Comparison of ENCODE assay signal across 7 mouse cellular contexts in the genomic region with DNA sequence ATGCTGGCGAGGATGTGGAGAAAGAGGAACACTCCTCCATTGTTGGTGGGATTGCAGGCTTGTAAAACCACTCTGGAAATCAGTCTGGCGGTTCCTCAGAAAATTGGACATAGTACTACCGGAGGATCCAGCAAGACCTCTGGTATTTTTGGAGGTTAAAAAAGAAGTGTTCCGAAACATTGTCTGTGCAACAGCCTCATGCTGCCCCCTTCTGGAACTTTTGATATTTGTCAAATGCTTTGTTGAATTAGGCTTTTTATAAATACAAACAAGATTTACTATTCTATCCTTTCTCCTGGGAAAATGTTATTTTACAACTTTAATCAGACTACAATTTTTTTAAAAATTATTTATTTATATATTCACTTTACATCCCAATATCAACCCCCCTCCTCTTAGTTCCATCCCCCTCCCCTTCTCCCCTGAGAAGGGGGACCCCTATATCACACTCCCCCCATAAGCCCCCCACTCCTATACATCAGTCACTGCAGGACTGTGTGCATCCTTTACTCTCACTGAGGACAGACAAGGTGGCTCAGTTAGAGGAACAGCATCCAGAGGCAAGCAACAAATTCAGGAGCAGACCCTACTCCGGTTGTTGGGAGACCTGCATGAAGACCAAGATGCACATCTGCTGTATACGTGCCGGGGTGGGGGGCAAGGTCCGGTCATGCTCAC. TPM values are rescaled to one million over a fixed set of nuclear protein-coding genes. Genes with fewer than 3 reads are reported as not detected.
DNase-seq lines count a peak whose midpoint lies in the region; TF ChIP-seq lines count a peak whose summit lies in the region.

No protein-coding gene starts in this region.

- no peak overlapping the region for H3K27ac ChIP-seq in kidney, adult 2 months (ENCODE audit: insufficient read depth, low read depth, low read length)

- WGBS in kidney, adult 2 months = 67% methylated on average over 7 of the region's 8 CpGs

- peak; percentile 46 for DNase-seq in kidney, adult 2 months
- no peak for DNase-seq in kidney, adult 11 months
- DNase-seq in 416B (ENCODE audit: low read depth) (peak; percentile 59), MN1 (ENCODE audit: low spot score) (peak; percentile 50)
- DNase-seq in embryo, embryonic 11.5 days (ENCODE audit: low read depth, low spot score) = peak; percentile 19
- peak; percentile 3 for DNase-seq in splenic B cell, adult 2 months (ENCODE audit: low read depth, low spot score)
- no peak for DNase-seq in thymus, postnatal 10 days (ENCODE audit: low spot score in 2 of 2)

- no peak for TF ChIP-seq POLR2A in kidney, adult 2 months (IDR thresholded peaks at IDR 0.05; ENCODE audit: low read depth, low read length)

- H3K4me1 ChIP-seq in kidney, adult 2 months (ENCODE audit: control insufficient read depth, insufficient read depth, low read length) = no peaks in the 10 kb centered on the region

- no peak overlapping the region for H3K4me3 ChIP-seq in kidney, adult 2 months (ENCODE audit: insufficient read depth, low read depth, low read length)

- H3K36me3 ChIP-seq in kidney, adult 2 months (ENCODE audit: control insufficient read depth, insufficient read depth, low read length) = no peaks in the 10 kb centered on the region
- no peaks in the 10 kb centered on the region for H3K36me3 ChIP-seq in splenic B cell, adult 2 months (ENCODE audit: control insufficient read depth, insufficient read depth, low read length, poor library complexity, severe bottlenecking)

- H3K27me3 ChIP-seq in kidney, adult 2 months (replicated peaks; ENCODE audit: control insufficient read depth, insufficient read depth, low read length) = no peaks in the 10 kb centered on the region
- no peaks in the 10 kb centered on the region for H3K27me3 ChIP-seq in splenic B cell, adult 2 months (ENCODE audit: control insufficient read depth, insufficient read depth, low read length, poor library complexity, severe bottlenecking)

- TF ChIP-seq CTCF in kidney, adult 2 months (conservative IDR thresholded peaks at IDR 0.05; ENCODE audit: insufficient read depth, insufficient read length, low read depth, low read length) = no peak

RNA-seq across cellular contexts. Expression of gene Sptssb, which starts 38.3 kb away (rescaled TPM):
- 12.0 and 14.5 TPM in 2 replicates for polyA plus RNA-seq in kidney, adult 2 months (2012; rRNA removed)

Comparison
In these comparisons a context has a peak if more than half of its experiments do, and no peak if none do; other contexts are left out.
1. DNase-seq: peak in kidney, adult 2 months (single experiment), 416B (single experiment), MN1 (single experiment), embryo, embryonic 11.5 days (single experiment) and splenic B cell, adult 2 months (single experiment); none in kidney, adult 11 months (single experiment) and thymus, postnatal 10 days (0 of 2).